Mouse (Mus musculus) thymus, postnatal 25 days (tissue): ENCODE results near the gene Vps37d.

Experiments used
- DNase-seq: peaks from one replicate; pipeline ENCODE4 v3.0.0; 2022

The Vps37d gene

DNA sequence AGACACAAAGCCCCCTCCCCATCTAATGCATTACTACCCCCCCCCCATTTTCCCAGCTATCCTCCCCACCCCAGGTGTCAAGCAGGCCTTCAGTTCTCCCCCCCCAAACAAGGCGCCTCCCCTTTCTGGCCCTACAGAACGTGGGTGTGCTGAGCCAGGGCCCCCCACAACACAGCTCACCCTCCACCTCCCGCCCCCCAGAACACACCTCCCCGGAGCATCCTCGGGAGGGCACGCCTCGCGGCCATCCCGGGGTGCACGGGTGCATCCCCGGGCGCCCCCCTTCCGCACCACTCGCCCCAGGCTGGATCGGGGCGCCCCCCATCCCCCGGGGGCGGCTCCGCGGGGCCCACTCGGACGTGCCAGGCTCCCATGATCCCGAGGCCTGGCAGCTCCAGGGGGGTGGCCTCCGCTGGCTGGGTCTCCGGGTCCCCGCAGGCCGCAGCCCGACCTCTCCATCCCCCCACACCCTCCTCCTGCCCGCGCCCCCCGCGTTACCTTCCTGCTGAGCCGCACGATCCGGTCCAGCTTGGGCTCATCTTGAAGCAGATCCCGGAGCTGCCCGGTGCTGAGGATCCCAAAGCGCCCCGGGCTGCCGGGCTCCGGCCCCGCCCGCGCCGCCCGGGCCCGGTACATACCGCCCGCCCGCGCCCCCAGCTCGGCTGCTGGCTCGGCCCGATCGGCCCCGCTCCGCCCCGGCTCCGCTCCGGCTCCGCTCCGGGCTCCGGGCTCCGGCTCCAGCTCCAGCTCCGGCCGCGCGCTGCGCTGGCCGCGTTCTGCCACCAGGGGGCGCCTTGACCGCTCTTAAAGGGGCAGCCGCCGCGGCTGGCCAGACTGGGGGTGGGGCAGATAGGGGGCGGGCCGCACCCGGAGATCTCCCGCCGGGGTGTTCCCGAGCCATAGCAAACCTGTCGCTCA lies at the start of gene Vps37d:
Gene Vps37d (minus strand): TSS at position 703 of the 918 bp plus-strand sequence.
- DNase-seq = peak; percentile 89

DNA sequence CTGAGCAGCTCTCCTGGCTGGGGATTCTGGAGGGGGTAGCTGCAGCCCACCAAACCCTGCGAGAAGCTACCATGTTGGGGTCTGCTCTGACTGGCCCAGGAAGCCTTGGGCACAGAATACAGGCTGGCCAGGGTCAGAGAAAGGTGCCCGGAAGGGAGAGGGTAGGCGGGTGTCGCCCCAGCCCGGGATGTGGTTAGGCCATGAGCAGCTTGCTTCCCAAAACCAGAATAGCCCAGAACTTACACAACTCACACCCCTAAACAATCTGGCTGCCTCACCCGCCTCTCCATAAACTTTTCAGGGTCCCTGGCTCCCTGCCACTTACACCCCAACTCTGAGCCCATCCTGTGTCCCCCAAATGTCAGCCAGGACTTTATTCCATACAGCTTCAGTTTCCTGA lies 49.6 kb upstream of the Vps37d start:
- DNase-seq = no peak

DNA sequence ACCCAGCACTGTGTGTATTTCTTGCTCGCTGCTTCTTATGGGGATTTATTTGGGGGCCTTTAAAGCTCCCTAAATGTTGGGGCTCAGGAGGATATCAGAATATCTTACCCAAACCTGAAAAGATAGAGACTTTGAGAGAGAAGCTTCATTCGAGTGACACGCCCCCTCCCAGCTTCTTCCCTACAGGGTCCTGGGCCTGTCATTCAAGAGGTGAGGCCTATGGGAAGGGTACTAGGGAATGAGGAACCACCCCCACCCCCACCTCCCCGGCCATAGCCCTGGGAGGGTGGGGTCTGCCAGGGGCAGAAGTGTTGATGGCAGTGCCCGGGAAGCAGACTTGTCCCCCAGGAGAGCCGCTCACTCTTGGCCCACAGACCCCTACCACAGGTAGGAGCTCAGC lies 48.1 kb upstream of the Vps37d start:
- no peak for DNase-seq

DNA sequence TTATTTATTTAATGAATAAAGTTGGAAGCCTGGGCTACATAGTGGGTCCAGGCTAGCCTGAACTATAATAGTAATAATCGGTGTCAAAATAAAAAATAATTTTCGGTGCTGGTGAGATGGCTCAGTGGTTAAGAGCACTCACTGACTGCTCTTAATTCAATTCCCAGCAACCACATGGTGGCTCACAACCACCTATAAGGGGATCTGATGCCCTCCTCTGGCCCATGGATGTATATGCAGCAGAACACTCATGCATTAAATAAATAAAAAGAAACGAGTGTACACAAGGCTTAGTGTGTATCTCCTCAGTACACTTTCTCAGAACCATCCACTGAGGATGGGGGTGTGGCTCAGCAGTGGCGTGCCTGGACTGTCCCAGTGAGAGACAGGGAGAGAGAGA lies 42.7 kb upstream of the Vps37d start:
- DNase-seq = no peak

DNA sequence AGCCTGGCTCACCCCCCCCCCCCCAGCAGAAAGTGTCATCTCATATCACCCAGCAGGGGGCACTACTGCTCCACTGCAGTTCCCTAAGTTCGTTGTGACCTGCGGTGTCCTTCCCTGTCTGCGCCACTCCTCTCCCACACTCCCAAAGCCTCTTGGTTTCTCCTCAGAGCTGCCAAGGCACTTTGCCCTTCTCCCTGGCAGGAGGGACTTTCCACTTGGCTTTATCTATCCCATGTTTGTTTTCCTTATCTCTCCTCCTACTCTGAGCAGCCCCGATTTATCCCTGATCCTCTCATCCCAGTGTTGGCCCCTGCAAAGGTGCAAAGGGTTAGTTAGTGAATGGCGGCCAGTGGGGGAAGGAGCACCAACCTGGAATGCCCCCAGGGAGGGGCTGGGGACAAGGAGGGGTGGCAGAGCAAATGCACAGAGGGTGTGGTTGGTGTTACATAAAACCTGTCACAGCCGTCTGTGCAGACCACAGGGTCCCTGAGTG lies 40.6 kb upstream of the Vps37d start:
- peak; percentile 53 for DNase-seq

DNA sequence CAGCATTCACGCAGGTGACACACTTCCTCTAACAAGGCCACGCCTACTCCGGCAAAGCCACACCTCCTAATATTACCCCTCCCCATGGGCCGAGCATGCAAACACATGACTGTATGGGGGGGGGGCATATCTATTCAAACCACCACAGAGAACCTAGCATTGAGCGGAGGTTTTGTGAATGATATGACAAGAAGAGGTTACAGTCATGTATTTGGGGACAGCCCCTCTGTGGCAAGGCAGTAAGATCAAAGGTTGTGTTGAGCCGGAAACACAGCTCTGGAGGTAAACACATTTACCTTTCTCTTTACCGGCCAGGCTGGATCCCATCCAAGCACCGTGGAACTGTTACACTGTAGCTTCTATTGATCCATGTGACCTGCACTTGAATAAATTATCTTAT lies 37.2 kb upstream of the Vps37d start:
- no peak for DNase-seq

DNA sequence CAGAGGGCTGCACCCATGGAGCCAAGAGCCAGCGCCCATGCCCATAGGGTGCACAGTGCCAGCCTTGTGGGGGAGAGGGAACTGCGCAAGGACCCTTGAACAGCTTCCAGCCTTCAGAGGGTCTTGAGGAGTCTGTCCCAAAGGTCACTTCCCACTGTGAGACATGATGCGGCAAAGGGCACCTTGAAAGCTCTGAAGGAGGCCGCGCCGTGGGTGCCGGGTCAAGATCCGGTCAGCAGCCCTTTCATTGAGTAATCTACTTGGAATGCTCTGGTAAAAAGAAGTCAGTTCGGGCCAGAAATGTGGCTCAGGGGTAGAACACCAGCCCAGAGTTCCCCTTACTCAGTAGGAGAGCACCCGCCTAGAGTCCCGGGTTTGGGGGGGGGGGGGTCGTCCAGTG lies 35.7 kb upstream of the Vps37d start:
- DNase-seq = no peak

DNA sequence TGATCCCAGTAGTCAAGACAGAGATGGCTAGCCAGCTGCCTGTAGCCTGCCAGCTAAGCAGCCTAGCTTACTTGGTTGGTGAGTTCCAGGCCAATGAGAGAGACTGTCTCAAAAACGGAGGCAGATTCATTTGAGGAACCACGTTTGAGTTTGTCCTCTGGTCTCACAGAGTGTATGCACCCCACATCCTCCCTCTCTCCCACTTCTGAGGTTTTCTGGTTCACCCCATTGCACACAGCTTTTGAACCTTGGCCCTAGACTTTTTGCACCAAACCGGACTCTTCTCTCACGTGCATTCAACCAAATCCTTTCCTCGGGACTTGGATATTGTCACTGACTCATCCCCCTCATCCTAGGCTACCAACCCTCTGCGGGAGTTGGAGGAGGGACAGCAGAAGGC lies 31.9 kb upstream of the Vps37d start:
- DNase-seq = no peak

DNA sequence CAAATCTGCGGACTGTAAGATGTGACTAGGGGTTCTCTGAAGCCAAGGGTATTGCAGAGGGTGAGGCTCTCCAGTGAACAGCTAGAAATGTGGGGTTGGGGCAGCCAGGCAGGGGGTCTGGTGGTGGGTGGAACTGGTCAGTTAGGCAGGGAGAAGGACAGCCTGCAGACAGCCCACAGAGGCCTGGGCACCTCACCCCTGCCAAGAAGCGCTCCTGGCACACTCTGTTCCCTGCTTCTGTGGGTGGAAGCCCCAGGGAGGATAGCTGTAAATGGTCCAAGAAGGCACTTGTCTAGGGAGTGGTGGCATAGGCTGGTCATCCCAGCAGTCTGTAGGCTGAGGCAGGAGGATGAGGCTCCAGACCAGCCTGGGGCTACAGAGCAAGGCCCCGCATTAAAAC lies 31.4 kb upstream of the Vps37d start:
- DNase-seq = no peak

DNA sequence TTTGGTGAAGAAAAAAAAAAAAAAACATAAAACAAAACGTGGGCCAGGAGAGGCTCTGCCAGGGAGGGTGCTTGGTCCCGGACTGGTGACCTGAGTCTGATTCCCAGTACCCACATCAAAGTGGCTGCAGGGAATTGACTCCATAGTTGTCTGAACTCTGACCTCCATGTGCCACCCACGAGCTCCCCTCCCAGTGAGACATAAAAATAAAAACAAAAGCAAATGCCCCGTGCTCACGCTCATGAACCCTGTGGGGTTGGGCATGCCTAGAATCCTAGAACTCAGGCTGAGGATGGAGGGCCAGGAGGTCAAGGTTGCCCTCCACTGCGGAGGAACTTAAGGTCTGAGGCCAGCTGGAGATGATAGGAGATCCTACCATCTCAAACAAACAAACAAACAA lies 31.0 kb upstream of the Vps37d start:
- DNase-seq = no peak

DNA sequence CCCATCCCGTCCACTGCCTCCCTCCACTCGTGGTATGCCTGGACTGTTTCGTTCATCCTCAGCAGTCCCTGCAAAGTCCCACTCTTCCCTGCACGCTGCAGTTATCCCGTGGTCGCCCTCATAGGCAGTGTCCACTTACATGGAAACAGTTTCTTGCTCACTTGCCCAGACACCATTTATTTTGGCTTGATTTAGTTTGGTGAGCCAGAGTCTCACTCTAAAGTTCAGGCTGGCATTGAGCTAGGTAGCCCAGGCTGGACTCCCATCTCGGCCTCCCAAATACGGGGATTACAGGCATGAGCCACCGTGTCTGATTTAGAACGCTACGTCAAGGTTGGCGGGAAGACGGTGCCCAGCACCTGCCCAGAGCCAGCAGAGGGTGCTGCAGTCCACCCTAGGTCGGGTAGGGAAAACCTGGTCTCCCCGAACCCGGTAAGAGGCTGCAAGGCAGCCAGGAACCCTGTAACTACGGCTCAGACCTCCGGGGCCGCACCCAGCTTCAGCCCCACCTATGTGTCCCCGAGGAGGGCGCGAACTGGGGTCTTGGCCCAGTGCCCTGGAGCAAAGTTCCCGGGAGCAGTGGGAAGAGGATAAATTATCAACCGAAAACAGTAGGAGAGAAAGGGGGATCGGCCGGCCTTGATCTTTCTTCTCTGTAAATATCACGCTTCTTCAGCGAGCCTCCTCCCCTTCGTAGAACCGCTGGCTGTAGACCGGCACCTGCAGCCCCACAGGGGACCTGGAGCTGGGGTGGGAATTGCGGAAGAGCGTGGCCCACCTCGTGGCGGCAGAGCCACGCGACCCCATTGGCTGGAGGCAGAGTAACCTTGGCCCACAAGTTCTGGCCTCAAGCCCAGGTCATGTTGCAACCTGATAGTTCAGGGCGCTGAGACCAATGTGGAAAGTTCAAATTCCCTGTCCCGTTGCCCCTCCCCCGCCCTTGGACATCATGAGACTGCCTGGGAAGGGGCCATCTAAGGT lies 29.7 kb upstream of the Vps37d start:
- DNase-seq = peak; percentile 42

DNA sequence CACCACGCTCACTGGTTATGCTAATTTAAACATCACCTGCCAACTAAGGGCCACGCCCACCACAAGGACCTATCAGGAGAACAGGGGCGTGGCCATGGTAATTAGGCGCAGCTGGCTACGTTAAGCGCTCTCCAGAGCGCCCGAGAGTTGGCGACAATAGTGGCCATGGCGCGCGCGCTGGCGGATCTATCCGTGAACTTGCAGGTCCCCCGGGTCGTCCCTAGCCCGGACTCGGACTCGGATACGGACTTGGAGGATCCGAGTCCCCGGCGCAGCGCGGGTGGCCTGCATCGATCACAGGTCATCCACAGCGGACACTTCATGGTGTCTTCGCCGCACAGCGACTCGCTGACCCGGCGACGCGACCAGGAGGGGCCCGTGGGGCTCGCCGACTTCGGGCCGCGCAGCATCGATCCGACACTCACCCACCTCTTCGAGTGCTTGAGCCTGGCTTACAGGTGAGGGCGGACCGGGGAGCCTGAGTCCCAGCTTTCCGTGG lies 28.7 kb upstream of the Vps37d start:
- peak; percentile 56 for DNase-seq

DNA sequence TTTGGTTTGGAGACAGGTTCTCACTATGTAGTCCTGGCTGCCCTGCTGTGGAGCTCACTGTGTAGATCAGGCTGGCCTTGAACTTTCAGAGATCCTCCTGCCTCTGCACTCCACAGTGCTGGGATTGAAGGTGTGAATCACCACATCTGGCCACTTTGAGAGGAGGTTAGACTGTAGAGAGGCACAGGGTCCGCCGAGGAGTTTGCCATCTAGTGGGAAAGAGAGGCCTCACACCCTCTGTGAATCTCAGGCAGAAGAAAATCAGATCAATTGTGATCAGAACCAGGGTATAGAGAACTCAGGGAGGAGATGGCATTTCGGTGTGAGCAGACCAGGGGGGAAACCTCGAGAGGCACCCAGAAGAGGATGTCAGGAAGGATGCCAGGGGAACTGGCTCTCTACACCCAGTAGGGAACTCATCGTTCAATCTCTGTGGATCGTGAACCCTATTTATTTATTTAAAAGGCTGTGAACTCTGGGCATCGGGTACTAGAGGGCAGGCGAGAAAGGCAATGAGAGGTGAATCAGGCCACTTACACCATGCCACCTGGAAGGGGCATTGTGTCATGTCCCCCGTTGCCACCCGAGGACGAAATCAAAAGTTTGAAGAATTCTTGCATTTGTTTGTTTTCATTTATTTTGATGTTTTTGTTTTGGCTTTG lies 26.1 kb upstream of the Vps37d start:
- DNase-seq = no peak

DNA sequence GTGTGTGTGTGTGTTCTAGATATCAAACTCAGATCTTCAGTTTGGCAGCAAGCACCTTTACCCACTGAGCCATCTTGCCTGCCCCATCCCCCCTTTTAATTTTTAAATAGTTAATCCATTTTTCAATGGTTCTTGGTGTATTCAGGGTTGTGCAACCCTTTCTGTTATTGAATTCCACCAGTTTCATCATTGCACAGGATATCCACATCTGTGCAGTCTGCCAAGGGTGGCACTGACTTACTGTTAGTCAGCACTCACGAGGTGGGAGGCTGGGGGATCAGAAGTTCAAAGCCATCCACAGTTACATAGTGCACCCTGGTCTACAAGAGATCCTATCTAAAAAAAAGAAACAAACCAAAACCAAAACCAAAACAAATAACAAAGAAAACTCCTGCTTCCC lies 22.9 kb upstream of the Vps37d start:
- DNase-seq = no peak

DNA sequence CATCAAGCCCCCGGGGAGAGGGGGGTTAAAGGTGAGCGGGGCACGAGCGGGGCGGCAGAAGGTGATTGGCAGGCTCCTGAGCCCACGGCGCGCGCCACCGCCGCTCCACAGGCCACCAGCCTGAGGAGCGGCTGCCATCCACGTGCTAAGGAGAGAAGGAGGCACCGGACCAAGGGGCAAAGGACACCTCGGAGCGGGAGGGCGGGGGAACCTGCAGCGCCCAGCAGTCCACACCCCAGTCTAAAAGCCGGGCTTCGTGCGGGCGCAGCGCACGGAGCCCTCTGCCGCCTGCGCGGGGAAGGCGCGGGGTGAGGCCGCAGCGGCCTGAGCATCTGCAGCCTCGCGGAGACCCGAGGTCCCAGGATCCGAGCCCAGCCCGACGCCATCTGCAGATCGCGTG lies 11.6 kb upstream of the Vps37d start, which contains the start of gene Mlxipl:
Gene Mlxipl (plus strand): TSS at position 238 of the 400 bp plus-strand sequence.
- no peak for DNase-seq

DNA sequence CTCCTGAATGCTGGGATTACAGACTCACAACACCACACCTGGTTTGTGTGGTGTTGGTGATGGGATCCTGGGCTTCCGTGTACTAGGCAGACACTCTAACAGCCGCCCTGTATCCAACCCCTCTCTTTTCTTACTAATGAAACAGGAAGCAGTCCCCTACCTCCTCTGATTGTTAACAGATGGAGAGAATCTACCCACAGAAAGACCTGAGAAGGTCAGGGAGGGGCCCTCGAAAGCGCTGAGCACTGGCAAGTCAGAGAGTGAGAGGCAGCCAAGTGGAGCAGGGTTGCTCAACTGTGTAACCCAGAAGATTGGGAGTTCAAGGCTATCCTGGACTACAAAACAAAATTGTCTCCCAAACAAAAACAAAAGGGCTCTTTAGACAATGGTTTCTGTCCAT lies 8.8 kb upstream of the Vps37d start:
- DNase-seq = no peak

DNA sequence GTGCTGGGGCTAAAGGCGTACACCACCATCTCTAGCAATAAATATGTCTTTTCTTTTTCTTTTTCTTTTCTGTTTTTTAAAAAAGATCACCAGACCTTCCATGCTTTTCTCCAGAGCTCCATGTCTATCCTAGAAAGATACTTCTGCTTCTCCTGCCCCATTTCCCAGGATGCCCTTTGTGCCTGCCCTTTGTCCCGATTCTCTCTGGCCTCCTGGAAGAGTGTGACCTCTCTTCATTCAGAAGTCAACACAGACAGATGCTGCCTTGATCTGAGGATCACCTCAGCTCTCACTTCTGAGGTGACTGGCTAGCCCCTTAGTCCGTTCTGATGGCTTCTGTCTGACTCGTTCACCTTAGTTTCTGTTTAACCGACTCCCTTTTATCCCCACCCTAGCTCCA lies 2.5 kb upstream of the Vps37d start:
- no peak for DNase-seq

DNA sequence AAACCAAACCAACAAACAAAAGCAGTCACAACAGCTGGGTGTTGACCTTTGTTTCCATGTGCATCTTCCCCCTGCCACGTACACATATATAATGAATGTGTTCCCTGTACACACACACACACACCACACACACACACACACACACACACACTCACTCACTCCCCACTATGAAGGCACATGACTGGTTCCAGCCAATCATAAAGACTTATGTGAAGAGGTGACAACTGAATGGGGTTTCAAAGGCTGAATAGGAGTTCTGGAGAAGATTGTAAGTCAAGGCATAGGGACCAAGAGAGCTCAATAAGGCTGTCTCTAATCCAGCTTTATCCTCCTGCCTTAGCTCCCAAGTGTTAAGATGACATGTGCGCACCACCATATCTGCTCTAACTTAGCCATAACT lies 1.5 kb upstream of the Vps37d start:
- no peak for DNase-seq

DNA sequence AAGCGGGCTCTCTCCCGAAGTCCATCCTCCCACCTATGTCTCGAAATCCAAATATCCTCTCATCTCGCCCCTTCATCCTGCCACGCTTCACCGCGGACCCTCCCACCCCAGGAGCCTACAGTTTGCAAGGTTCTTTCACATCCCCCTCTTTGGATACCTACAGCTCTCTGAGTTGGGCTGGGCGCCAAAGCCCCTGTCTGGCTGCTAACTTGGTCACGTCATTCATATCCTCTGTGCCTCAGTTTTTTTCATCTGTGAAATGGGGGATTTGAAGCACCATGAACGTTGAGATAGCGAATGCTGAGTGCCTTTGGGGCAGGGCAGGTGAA lies 380 bp upstream of the Vps37d start:
- no peak for DNase-seq

DNA sequence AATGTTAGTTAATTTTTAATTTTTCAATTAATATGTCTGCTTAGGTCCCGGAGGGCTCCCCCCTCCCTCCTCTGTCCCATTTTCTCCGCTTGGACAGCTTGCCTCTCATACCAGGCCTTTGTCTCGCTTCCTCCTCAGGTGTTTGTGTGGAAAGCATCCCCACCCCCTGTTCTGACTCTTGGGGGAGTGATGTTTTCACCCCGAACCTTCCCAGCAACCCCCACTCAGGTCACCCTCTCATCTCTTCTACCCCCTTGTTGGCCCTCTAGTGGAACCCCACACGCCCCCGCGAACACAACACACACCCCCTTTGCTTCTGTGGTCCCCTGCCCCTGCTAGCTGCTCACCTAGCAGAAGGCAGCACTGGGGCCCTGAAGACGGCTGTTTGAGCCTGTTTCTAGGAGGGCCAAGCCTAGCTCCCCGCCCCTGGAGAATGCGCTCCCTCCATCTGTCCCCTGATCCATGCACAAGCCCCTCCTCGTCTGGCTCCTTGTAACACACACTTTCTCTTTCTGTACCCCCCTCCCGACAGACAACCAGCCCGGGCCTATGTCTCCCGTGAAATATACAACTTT lies 1.0 kb downstream of the Vps37d start:
- DNase-seq = no peak

DNA sequence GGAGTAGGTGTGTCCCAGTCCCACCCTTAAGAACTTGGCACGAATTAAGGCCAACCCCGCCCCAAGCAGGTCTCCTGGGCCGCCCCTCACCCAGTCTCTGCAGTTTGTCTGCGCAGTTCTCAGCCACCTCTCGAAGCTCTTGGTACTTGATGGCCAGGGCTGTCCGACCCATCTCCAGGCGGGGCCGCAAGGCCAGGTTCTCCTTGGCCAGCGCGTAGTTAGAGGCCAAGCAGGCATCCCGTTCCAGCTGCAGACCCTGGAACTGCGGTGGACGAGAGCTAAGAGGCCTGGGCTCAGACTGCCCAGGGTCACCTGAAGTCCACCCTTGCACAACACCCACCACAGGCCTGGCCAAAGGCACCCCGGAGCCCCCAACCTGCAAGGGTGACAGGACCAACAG lies 1.7 kb downstream of the Vps37d start:
- DNase-seq = no peak

DNA sequence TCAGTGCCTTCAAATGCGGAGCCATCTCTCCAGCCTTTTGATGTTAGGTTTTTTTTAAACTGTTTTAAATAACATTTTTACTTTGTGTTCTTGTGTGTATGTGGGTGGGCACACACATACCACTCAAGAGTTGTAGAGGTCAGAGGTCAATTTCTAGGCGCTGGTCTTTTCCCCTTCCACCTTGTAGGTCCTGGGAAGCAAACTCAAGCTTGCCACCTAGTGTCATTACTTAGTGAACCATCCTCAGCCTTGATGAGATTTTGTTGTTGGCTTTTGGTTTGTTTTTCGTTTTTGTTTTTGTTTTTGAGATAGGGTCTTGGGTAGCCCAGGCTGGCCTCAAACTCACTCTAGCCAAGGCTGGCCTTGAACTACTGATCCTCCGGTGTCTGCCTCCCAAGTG lies 2.4 kb downstream of the Vps37d start:
- DNase-seq = no peak
